Mouse (Mus musculus) thymus, adult 2 months (tissue): ENCODE data around the gene Kcnj11.

ENCODE experiments used
- CTCF ChIP-seq: fragments of 200-500 bp; IDR thresholded peaks from 2 replicates; pipeline ENCODE4 v1.5.1; 2012; ENCODE audit warnings: mild to moderate bottlenecking, control low read depth, low read length, moderate library complexity, borderline replicate concordance; ENCODE audit not compliant: control insufficient read depth, poor library complexity, insufficient read depth; ENCODE audit errors: extremely low read depth
- POLR2A ChIP-seq: fragments of 200-500 bp; IDR thresholded peaks from 2 replicates; pipeline ENCODE4 v1.6.1; 2012; ENCODE audit warnings: mild to moderate bottlenecking, low read length, control low read depth, moderate library complexity; ENCODE audit not compliant: control insufficient read depth, poor library complexity, insufficient read depth; ENCODE audit errors: extremely low read depth

DNA sequence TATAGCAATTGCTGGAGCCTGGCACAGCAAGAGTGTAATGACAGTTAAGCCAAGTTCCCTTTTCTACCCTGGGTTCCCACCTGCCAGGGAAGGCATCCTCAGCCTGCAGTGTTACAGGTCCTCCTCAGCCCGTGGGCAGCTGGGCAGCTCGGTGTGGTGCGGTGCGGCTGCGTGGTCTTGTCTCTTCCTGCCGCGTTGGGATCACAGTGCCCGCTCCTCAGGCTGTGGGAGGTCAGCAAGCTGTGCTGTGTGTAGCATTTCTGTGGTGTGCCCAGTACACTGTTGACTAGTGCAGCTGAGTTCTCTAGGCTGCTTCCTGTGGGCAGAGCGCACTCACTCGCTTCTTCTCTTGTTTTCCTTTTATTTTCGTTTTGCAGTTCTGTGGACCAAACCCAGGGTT is 41.7 kb downstream of the Kcnj11 start:
- TF ChIP-seq CTCF (no peak), POLR2A (no peak)
